In the genomic region with DNA sequence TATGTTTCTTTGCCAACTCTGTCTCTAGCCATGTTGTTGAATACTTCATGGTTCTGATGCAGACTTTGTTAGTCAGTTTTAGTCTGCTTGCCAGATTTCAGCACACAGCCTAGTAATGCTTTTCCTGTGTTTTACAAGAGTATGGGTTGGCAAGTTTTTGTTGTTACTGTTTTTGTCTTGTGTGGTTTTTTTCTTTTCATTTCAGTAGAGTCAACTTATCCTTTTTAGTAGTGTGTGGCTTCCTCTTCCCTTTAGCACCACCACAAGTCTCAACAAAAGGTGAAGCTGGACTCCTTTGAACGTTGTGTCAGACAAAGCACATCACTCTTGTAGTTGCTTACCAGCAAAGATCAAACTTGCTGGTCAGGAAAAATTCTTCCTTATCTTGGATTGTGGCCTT, we compare ENCODE assay signal across 27 mouse cellular contexts. TPM values are rescaled to one million over a fixed set of nuclear protein-coding genes. Genes with fewer than 3 reads are reported as not detected.
DNase-seq lines count a peak whose midpoint lies in the region; TF ChIP-seq lines count a peak whose summit lies in the region.
"Had no signal": no experiment of that assay in that cellular context is flagged by ENCODE, and none has a peak within 500 bp of the region (broad histone marks: within the 10 kb centered on the region; RNA-seq: fewer than 3 reads in every experiment).

No protein-coding gene starts in this region.

- no peak overlapping the region for H3K27ac ChIP-seq in thymus, adult 2 months (ENCODE audit: control insufficient read depth, insufficient read depth, low read length)
- H3K27ac ChIP-seq: forebrain, embryonic 13.5 days; heart, embryonic 10.5 days; heart, embryonic 15.5 days; liver, embryonic 15.5 days; midbrain, embryonic 15.5 days; neural tube, embryonic 12.5 days; stomach, postnatal 0 days had no signal

- no peak overlapping the region for H3K4me3 ChIP-seq in thymus, adult 2 months (ENCODE audit: control insufficient read depth, insufficient read depth, low read length)
- H3K4me3 ChIP-seq: forebrain, embryonic 13.5 days; heart, embryonic 10.5 days; heart, embryonic 15.5 days; liver, embryonic 15.5 days; midbrain, embryonic 15.5 days; neural tube, embryonic 12.5 days had no signal

- no peaks in the 10 kb centered on the region for H3K36me3 ChIP-seq in thymus, adult 2 months (ENCODE audit: control insufficient read depth, insufficient read depth, low read length)
- H3K36me3 ChIP-seq: heart, embryonic 10.5 days; heart, embryonic 15.5 days; liver, embryonic 15.5 days; midbrain, embryonic 15.5 days; neural tube, embryonic 12.5 days had no signal

- 0% methylated on average over 1 of the region's 1 CpGs for WGBS in thymus, adult 2 months

- TF ChIP-seq POLR2A in thymus, adult 2 months (IDR thresholded peaks at IDR 0.05; ENCODE audit: control insufficient read depth, extremely low read depth, insufficient read depth, low read length, poor library complexity): no peak

- H3K4me1 ChIP-seq in thymus, adult 2 months (replicated peaks; ENCODE audit: control insufficient read depth, insufficient read depth, low read length): no peaks in the 10 kb centered on the region
- H3K4me1 ChIP-seq: forebrain, embryonic 13.5 days; heart, embryonic 10.5 days; heart, embryonic 15.5 days; liver, embryonic 15.5 days; midbrain, embryonic 15.5 days; neural tube, embryonic 12.5 days had no signal

- H3K27me3 ChIP-seq in thymus, adult 2 months (ENCODE audit: control insufficient read depth, insufficient read depth, low read length): no peaks in the 10 kb centered on the region
- H3K27me3 ChIP-seq: forebrain, embryonic 13.5 days; heart, embryonic 15.5 days; liver, embryonic 15.5 days; midbrain, embryonic 15.5 days; neural tube, embryonic 12.5 days had no signal

- TF ChIP-seq CTCF in thymus, adult 2 months (IDR thresholded peaks at IDR 0.05; ENCODE audit: borderline replicate concordance, control insufficient read depth, extremely low read depth, insufficient read depth, low read length, poor library complexity): no peak

- peak; percentile 8 for DNase-seq in thymus, adult 2 months
- DNase-seq in thymus, postnatal 36 days: no peak
- peak; percentile 43 for DNase-seq in A20 (ENCODE audit: low read depth, low spot score)
- peak; percentile 10 to 23 for DNase-seq in CD8-positive naive resting alpha-beta T cell, adult 2 months (ENCODE audit: low read depth in 2 of 2, low spot score in 2 of 2)
- DNase-seq in naive thymus-derived CD4-positive, alpha-beta T cell, adult 2 months (ENCODE audit: low read depth): peak; percentile 67
- DNase-seq in right cerebral cortex, adult 18-20 months: no peak
- DNase-seq in layer of hippocampus, adult 11-12 months (ENCODE audit: low spot score): no peak
- DNase-seq: adrenal gland, postnatal 10 days; B cell, adult 2 months; cerebellum, adult 8-10 months; cerebellum, postnatal 25 days; gastrocnemius, postnatal 14 days; heart, adult 11 months; kidney, adult 8-10 months; kidney, postnatal 10 days; layer of hippocampus, adult 9-11 months; liver; lung, embryonic 14.5 days; lung, postnatal 14 days; right cerebral cortex, postnatal 4 days had no signal

RNA-seq across cellular contexts. Expression of a gene that starts 28.6 kb away (rescaled TPM):
- 23.1 and 24.5 TPM in 2 replicates for polyA plus RNA-seq in thymus, adult 2 months (2012; rRNA removed)

RNA-seq across cellular contexts. Expression of a gene that starts 36.8 kb away (rescaled TPM):
- polyA plus RNA-seq in thymus, adult 2 months (2012; rRNA removed): 6.7 and 8.0 TPM in 2 replicates

Comparison
In these comparisons a context has a peak if more than half of its experiments do, and no peak if none do; other contexts are left out.
1. DNase-seq: peak in thymus, adult 2 months (single experiment), A20 (single experiment), CD8-positive naive resting alpha-beta T cell, adult 2 months (2 of 2) and naive thymus-derived CD4-positive, alpha-beta T cell, adult 2 months (single experiment); none in thymus, postnatal 36 days (0 of 2), right cerebral cortex, adult 18-20 months (single experiment) and layer of hippocampus, adult 11-12 months (single experiment).